Mouse (Mus musculus) gastrocnemius, adult 8-10 months (tissue): ENCODE measurements at regions not wholly inside any gene's neighbourhood (a gene's known extent, or its start where the extent isn't known, plus 50 kb on each side); places are given as distances from the start of the nearest gene placed in this dataset.

Experiments used
- DNase-seq, 2 experiments: peaks; one replicate each; pipeline ENCODE4 v3.0.0; 2022; ENCODE audit warnings: low spot score in 2 of 2

DNA sequence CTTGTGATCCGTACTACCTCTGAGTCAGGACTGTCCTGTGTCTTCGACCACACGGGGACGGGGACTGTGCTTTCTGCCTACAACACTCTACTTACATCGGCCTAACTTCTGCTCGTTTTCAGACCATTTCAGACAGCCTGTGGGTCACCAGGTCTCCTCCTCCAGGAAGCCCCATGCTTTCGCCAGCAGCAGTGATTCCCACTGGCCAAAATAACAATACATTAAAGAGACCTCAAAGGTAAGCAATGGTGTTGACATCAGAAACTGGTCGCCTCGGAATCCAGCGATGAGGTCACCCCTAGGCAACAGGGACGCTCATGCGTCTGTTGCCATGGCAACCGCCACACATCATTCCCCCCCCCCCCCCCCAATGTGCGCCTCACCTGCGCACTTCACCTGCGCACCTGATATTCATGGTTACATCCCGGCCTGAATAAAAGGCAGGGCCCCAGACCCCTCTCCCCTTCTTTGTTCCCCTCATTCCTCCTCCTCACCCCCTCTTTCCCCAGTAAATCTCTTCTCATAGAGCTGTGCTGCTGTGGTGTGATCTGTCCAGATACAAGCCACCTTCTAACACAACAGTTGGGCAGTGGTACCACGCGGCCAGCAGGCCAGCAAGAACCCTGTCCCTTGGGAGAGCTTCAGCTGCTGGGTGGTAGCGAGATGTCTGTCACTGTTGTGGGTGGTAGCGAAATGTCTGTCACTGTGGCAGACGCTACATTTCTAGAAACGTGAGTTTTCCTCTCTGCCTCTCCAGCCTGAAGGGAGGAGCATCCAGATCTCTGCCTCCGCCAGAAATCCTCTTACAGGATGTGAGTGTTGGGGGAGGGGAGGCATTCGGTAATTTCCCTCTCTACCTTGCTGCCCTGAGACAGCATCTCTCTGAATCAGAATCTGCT, 145.0 kb downstream of the Setd4 start:
- no peak for DNase-seq

DNA sequence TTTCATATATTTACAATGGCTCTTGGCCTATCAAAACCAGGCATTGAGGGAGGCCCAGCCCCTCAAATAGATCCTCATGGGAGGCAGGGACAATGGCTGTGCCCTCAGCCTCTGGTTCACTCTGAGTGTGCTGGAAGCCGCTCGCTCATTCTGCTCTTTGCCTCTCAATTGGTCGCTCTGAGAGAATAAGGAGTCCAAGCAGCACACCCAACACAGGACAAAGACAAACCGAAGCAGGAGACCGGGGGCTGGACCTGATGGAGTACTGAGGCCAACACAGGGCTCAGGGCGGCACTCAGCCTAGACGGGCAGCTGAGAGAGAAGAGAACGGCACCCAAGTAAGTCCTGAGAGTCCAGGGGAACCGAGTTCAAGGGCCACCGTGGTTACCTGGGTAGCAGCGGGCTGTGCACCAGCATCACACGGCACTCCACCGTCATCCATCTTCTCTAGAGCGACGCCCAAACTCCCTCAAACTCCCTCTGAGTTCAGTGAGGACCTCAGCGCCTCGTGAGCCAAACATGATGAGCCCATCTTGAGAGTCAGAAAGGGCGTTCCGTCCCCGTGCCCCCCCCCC, 145.8 kb downstream of the Setd4 start:
- DNase-seq = no peak

DNA sequence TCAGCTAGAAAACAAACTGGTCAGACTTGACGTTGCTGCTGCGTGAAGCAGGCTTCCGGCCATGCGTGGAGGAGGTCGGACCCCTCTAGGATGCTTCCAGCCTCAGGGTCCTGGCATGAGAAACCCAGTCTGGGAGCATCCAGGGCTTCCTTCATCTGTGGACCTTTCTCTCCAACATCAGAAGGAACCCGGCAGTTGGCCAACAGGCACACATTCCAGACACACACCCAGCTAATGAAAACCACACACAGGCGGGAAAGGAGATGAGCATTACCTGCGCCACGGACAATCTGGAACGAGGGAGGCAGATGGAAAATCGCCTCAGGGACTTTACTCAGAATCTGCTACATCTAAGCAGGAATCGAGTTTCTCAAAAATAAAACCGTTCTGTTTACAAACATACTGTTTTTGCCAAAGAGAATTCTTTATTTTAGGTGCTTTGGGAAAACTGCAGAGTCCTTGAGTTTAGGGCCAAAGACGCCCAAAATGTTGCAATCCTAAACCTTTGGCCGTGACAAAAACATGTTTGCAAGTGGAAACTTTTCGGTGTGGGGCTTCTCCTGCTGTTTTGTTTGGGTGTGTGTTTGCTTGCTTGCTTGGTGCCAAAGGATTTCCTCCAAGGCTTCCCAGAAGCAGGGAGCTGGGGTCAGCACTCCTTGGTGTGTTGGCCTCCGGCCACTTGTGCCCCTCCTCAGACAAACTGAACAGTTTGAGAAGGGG, 147.0 kb downstream of the Setd4 start:
- peak in 1 of 2 experiments; percentile 57 for DNase-seq

DNA sequence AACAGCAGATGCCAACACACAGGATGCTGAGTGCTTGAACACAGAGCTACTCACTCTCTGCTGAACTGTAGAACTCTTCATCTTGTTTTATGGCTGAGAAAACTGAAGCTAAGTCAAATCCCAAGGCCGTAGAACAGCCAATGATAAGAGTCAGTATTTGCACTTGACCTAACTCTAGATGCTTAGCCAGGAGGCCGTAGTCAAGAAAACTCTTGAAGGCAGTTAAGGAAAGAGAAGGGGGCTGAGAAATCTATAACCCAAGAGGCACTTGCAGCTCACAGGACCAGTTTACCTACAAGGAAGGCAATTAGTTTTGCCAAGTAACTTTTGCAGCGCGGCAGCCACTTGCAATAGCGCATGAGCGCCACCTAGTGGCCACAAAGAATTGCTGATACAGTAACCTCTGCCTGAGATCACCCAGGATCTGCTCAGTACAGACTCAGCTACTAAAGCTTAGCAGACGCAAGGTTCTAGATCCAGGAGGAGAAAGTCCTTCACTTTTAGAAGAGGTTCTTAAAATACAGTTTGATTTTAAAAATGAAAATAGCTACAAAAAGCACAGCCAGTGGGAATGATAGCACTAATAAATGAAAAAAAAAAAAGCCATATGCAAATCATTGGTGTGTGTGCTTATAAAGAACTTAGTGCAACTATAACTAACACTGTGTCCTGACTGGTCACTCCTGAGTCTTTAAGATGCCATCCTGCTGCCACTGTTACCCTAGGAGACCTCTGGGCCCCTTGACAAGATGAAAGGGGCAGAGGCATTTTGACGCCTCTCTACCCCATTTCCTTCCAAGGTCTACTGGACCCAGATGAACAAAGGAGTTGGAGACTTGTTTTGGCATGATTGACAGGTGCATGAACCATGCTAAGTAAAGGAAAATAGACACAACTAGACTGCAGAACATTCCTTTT, 149.5 kb downstream of the Setd4 start:
- DNase-seq = peak; percentile 44 to 55

DNA sequence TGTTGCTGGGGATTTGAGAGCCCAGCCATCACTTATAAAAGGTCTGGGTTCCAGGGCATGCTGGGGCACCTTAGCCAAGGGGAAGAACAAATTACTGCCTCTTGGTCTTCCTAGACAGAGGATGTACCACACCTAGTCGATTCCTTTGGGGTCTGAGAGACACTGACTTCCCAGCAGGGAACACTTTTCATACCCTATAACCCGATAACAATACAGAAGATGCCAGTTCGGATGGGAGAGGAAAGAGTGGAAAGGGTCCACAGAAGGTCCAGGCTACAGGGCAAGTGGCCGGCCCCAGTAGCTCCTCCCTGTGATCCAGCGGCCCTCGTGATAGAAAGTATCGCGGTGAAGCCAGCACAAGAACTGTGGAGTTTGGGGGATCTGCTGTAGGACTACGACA, 150.8 kb downstream of the Setd4 start:
- DNase-seq = no peak

DNA sequence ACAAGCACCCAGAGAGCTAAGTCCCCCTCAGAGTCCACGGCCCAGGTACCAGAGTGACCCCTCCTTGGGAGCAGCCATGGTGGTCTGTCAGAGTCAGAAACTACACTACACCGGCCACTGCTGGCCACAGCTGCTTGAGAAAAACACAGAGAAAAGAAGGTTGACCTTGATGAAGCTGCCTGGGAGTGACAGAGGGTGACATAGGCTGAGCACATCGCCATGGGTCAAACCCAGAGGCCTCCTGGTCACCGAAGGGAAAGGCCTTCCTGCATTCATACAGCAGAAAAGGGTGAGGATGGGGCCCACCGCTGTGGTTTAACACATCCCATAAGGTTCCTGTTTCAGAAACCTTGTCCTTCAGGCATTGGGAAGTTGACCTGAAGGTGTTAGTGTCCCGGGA, 153.0 kb downstream of the Setd4 start:
- no peak for DNase-seq

DNA sequence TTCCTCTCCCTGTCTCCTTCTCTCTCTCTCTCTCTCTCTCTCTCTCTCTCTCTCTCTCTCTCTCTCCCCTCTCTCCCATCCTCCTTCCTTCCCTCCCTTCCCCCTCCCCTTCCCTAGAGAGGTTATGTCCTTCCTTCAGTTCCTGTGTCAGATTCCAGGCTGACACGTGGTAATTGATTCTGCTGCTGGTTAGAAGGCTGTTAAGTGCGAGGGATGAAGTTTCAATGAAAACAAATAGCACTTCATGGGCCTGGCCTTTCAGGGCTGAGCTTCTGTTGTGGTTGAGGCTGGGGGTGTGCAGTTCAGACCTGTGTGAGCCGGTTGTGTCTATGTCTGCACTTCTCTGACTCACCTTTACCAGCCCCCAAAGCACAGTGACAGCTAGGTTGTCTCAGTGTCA, 153.9 kb downstream of the Setd4 start:
- DNase-seq = no peak

DNA sequence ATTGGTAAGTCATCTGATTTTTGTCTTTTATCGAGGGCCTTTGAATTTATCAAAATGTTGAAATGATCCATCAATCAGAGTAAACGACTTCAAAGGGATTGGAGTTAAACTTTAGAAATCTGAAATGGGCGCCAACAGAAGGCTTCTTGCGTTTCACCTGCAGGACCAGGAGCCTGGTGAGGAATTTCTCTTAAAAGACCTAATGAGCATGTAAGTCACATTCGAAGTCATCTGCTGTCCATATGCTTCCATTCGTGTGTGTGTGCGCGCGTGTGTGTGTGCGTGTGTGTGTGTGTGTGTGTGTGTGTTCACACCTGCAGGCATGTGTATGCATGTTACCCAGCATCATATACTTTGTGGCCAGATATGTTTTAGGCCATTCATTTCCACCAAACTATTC, 155.7 kb downstream of the Setd4 start:
- no peak for DNase-seq

DNA sequence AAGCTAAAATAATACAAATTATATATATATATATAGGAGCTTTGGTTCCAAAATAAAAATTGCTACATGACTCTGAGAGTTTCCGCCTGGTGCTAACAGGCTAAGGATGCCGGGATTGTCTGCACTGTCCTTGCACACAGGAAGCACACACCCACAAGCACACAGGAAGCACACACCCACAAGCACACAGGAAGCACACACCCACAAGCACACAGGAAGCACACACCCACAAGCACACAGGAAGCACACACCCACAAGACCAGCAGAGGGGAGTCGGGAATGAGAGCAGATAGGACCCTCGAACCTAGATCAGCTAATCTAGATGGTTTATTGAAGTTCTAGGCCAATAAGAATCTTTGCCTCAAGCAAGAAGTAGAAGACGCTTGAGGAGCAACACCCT, 156.9 kb downstream of the Setd4 start:
- DNase-seq = no peak

DNA sequence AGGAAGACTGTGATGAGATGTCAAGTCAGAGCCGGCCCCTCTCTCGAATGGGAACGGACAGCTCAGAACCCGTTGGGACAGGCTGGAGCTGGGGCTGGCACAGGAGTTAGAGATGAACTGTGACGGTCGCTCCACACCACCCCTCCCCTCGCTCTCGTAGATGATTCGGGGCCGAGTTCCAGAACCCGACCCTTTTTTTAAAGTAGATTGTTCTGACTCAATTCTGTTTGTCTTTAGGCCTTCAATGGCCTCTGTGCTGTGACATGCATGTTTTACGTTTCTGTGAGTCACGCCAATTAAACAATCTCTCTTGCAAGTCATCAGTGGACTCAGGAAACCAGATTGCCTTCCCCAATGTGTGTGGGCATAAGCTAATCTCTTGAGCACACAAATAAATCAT, 157.7 kb downstream of the Setd4 start:
- no peak for DNase-seq

DNA sequence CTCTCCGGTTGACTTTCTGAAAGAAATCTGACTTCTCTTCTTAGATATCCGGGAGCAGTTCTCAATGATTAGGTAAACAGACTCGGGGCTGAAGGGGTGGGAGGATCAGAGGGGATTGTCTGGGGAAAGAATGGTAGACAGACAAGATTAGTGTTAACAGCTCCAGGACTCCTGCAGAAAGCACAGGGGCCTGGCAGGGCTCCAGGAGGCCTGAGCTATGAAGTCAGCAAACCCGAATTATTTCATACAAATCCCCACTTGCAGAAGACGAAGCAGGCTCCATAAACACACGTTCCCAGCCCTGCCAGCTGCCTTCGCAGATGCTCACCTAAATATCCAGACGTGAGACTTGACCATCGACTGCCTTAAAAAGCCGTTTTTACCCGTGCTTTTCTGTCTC, 161.0 kb downstream of the Setd4 start:
- DNase-seq = no peak

DNA sequence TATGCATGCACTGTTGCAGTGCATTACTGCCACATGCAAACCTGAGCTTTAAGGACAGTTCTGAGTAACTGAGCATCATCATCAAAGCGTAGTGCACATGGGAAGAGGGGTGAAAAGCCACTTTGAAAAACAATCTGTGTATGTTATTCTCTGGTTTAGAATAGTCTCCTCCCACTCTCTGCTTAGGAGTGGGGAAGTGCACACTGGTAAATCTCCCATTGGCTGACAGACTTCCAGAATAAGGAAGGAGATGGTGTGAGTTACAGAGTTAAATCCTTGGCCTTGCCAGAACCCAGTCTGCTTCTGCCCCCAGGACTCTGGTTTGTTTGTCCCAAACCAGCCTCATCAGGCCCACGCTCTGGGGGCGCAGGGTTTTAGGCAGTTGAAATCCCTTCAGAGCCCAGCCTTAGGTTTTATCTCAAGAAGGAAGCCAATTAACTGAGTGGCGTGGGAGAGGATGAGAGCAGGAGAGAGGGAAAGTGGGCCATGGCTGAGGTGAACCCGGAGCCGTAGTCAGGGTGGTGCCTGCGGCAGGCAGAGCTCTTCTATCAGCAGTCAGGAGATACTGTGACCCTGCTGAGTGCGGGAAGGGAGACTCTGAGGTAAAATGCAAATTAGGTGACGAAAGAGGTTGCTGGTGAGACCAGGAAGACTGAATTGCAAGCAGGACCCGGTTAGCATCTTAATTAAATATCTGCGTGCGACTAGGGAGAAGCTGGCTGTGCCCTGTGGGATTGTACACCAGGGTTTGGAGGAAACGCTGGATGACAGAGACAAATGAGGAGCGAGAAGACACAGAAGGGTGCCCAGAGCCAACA, 166.0 kb downstream of the Setd4 start:
- no peak for DNase-seq

DNA sequence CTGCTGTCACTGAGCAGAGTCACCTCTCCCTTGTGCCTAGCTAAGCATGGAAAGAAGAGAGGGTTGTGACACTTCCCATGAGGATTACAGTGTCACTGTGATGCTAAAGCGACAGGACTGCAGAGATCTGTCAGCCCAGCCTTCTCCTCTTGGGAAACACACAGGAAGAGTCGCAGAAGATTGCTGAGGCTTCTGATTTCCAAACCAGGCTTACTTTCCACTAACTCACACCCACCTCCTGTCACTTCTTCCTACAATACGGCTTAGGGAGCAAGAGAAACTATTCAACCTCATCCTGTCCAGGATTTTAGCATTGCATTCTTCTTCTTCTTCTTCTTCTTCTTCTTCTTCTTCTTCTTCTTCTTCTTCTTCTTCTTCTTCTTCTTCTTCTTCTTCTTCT, 167.1 kb downstream of the Setd4 start:
- DNase-seq = no peak

DNA sequence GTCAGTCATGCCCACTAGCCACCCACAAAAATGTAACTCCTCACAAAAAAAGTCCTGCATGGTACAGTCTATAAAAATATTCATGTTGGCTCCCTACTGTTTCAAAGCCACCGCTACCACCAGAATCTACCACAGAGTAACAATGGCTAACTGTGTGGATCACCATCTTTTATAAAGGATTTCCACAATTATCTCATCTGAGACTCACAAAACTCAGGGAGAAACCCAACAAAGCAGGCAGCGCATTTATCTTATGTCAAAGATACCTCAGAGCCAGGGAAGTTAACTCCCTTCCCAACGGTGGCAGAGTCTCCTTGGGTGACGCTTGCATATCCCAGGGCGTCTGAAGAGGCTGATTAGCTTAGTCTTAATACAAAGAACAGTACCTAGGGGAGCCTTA, 172.5 kb downstream of the Setd4 start:
- DNase-seq = no peak

DNA sequence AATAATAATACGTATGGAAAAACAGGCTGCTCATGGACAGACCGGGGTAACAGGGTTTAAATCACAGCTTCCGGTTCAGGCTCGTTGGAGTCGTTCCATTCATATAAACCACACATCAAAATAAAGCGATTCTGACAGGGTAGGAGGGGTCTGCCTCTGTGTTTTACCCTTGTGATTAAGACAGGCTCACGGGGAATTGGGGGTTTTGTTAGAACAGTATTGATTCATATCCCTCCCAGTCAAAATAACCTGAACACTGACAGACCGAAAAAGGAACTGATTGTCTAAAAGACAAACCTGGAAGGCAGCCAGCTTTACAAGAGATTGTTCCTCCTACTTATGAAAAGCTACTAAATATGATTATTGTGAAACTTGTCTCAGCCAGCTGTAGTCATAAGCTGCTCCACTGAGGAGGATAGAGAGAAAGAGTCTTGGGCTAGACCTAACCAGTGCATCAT, 174.5 kb downstream of the Setd4 start:
- DNase-seq = no peak

DNA sequence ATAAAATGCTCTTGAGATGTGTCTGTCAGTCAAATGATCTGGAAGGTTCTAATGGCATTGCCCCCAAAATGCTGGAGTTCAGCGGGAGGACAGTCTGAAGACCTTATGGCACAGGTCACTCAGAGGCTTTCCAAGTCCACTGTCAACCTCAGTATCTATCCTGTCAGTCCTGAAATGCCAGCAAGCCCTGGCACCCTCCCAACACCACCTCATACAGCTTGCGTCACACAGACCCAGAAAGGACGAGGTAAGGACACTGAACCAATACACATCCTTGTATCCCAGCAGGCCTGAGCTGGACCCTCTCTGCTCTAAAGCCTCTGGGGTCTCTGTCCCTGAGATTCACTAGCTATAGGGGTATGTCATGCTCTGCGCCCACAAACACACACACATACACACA, 176.6 kb downstream of the Setd4 start:
- no peak for DNase-seq

DNA sequence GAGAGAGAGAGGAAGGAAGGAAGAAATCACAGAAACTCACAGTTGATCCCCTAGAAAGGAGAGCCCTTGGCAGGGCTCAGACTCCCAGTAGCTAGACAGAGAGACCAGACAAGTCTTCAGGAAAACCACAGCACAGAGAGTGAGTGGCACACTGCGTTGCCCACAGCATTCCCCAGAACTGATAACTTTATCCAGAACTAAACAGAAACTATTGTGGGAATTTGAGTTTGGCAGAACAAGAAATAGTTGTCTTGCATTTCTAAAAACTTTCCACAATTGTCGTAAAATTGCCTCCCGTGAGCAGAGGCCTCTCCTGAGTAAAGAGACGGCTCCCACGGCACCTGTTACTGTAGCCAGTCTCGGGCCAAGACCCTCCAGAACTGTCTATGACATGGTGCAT, 178.1 kb downstream of the Setd4 start:
- no peak for DNase-seq

DNA sequence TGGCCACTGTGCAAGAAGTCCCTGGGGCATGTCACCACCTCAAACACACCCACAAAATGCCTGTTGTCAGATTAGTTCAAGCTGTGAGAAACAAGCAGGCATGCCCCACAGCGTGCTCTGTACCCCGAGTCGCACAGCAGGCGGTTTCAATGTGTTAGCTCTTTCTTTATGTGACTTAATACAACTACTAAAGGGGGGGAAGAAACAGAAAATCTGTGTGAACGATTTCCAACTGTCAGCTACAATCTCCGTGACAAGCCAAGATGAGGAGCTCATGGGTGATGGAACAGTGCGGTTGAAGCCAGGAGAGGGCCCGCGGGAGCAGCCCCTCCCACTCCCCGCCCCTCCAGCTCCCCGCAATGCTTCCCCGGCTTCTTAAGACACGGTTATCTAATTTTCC, 180.7 kb downstream of the Setd4 start:
- DNase-seq = no peak

DNA sequence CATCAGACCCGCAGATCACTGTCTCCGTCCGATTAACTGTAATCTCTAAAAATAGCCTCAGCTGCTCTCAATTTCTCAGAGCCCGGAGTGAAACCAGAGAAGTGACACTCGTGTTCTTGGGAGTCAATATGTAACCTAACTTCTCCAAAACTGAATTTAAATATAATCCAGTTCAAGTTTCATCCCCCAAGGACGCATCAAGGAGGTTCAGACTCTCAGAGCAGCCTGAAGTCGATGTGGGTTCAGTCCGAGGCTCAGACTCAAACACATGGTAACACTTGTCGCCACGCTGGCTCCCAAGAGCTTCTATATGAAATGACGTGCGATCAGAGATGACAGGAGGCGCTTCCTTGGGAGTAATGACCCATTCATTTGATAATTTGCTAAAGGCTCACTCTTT, 181.6 kb downstream of the Setd4 start:
- DNase-seq = peak in 1 of 2 experiments; percentile 10

DNA sequence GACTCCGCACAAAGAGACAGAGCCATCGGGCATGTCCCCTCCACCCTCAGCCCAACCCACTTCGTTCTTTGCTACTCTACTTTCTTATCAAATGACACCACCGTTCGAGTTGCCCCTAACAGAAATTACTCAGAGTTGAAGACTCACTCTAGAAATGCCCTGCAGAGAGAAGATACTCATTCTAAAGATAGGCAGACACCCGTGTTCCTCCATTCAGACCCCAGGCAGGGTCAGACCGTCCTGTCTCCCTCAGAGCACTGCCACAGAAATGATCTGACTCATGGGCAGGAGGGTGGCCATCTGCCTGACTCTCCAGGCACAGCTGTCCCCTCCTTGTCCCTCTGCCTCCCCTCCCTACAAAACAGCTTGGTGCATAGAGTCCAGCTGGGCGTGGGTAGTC, 185.6 kb downstream of the Setd4 start:
- DNase-seq = no peak

DNA sequence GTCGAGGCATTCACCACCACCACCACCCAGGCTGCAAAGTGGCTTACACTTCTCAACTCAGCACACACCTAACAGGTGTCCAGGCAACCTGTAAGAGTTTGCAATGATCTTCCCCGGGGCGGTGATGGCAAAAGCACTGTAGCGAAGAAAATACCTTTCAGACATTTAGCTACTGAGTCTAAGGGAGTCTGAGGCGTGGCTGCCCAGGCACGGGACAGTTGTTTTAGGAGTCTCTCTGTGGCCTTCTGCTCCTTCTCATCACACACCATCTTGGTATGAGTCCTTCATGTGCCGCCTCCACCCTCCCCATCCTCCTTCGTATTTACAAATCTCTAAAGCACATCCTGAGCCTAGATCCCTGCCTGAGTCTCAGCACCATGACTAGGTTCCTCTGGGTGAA, 186.0 kb downstream of the Setd4 start:
- no peak for DNase-seq
